10 mouse cellular contexts compared by ENCODE assay signal in genomic region chrX:38711442-38712258, GRCm38 (mm10).
DNase-seq lines count a peak whose midpoint lies in the region; ATAC-seq and TF ChIP-seq lines count a peak whose summit lies in the region.
"Had no signal": no experiment of that assay in that cellular context is flagged by ENCODE, and none has a peak within 500 bp of the region (broad histone marks: within the 10 kb centered on the region; RNA-seq: fewer than 3 reads in every experiment).

No protein-coding gene starts in this region.

- no peaks in the 10 kb centered on the region for H3K27me3 ChIP-seq in intestine, embryonic 14.5 days (replicated peaks; ENCODE audit: control insufficient read depth, insufficient read depth, low read length)
- no peaks in the 10 kb centered on the region for H3K27me3 ChIP-seq in intestine, postnatal 0 days (replicated peaks; ENCODE audit: control insufficient read depth, insufficient read depth, low read length)
- H3K27me3 ChIP-seq in intestine, embryonic 15.5 days (replicated peaks), result no peaks in the 10 kb centered on the region
- no peaks in the 10 kb centered on the region for H3K27me3 ChIP-seq in midbrain, embryonic 13.5 days
- H3K27me3 ChIP-seq: midbrain, embryonic 12.5 days had no signal

- H3K4me2 ChIP-seq in intestine, embryonic 14.5 days (ENCODE audit: low read length), result no peak overlapping the region
- H3K4me2 ChIP-seq in intestine, postnatal 0 days (replicated peaks; ENCODE audit: low read depth), result no peak overlapping the region
- no peak overlapping the region for H3K4me2 ChIP-seq in intestine, embryonic 15.5 days (replicated peaks)
- no peak overlapping the region for H3K4me2 ChIP-seq in midbrain, embryonic 13.5 days (replicated peaks)
- H3K4me2 ChIP-seq: midbrain, embryonic 12.5 days had no signal

- ATAC-seq in intestine, embryonic 14.5 days (replicated peaks; ENCODE audit: low FRiP score, low TSS enrichment, low read depth), result 0 out of 2 replicates have a peak, but pooled peaks have one; percentile 53
- ATAC-seq in intestine, postnatal 0 days, result no peak
- peak; percentile 62 for ATAC-seq in intestine, embryonic 15.5 days
- ATAC-seq in midbrain, embryonic 13.5 days, result no peak

- no peaks in the 10 kb centered on the region for H3K36me3 ChIP-seq in intestine, embryonic 14.5 days (ENCODE audit: control insufficient read depth, insufficient read depth, low read length)
- H3K36me3 ChIP-seq in intestine, postnatal 0 days (ENCODE audit: control insufficient read depth, insufficient read depth), result no peaks in the 10 kb centered on the region
- no peaks in the 10 kb centered on the region for H3K36me3 ChIP-seq in intestine, embryonic 15.5 days
- H3K36me3 ChIP-seq in midbrain, embryonic 13.5 days, result no peaks in the 10 kb centered on the region
- H3K36me3 ChIP-seq: midbrain, embryonic 12.5 days had no signal

- 35% methylated on average over 5 of the region's 5 CpGs for WGBS in intestine, embryonic 14.5 days
- WGBS in intestine, postnatal 0 days, result 41% methylated on average over 5 of the region's 5 CpGs
- 42% methylated on average over 5 of the region's 5 CpGs for WGBS in intestine, embryonic 15.5 days
- WGBS in midbrain, embryonic 13.5 days, result 78% methylated on average over 5 of the region's 5 CpGs

- H3K9me3 ChIP-seq in intestine, embryonic 14.5 days (ENCODE audit: control insufficient read depth, low read length), result no peaks in the 10 kb centered on the region
- H3K9me3 ChIP-seq in intestine, postnatal 0 days (ENCODE audit: control insufficient read depth), result no peaks in the 10 kb centered on the region
- H3K9me3 ChIP-seq in intestine, embryonic 15.5 days, result no peaks in the 10 kb centered on the region
- no peaks in the 10 kb centered on the region for H3K9me3 ChIP-seq in midbrain, embryonic 13.5 days
- H3K9me3 ChIP-seq: midbrain, embryonic 12.5 days had no signal

- no peak overlapping the region for H3K27ac ChIP-seq in intestine, embryonic 14.5 days (ENCODE audit: low read depth)
- H3K27ac ChIP-seq in intestine, postnatal 0 days (ENCODE audit: low read depth, low read length), result no peak overlapping the region
- H3K27ac ChIP-seq in gastrocnemius, adult 2 months, result no peak overlapping the region
- H3K27ac ChIP-seq in intestine, embryonic 15.5 days, result no peak overlapping the region
- no peak overlapping the region for H3K27ac ChIP-seq in midbrain, embryonic 13.5 days
- H3K27ac ChIP-seq: midbrain, embryonic 12.5 days had no signal

- H3K4me3 ChIP-seq in intestine, embryonic 14.5 days (ENCODE audit: low read depth, low read length), result no peak overlapping the region
- H3K4me3 ChIP-seq in intestine, postnatal 0 days (ENCODE audit: low read depth, low read length), result no peak overlapping the region
- H3K4me3 ChIP-seq in gastrocnemius, adult 2 months, result no peak overlapping the region
- H3K4me3 ChIP-seq in intestine, embryonic 15.5 days (replicated peaks), result no peak overlapping the region
- no peak overlapping the region for H3K4me3 ChIP-seq in midbrain, embryonic 13.5 days (replicated peaks)
- H3K4me3 ChIP-seq: erythroblast, embryonic 14.5 days; midbrain, embryonic 12.5 days had no signal

- peak; percentile 56 for DNase-seq in intestine, embryonic 14.5 days (ENCODE audit: low spot score)
- peak; percentile 29 for DNase-seq in adipocyte (ENCODE audit: low spot score)
- DNase-seq in gastrocnemius, adult 2 months, result peak; percentile 25
- no peak for DNase-seq in right cerebral cortex, postnatal 14 days
- DNase-seq in frontal cortex, adult 2 months (ENCODE audit: extremely low spot score in 1 of 2, low spot score in 1 of 2), result no peak

- no peak for TF ChIP-seq CTCF in intestine, postnatal 0 days (IDR thresholded peaks at IDR 0.05; ENCODE audit: low read depth)
- no peak for TF ChIP-seq CTCF in gastrocnemius, adult 2 months (IDR thresholded peaks at IDR 0.05)

- no peaks in the 10 kb centered on the region for H3K4me1 ChIP-seq in intestine, embryonic 14.5 days (replicated peaks; ENCODE audit: control insufficient read depth, insufficient read depth, low read length)
- H3K4me1 ChIP-seq in intestine, postnatal 0 days (replicated peaks; ENCODE audit: control insufficient read depth, insufficient read depth, low read length), result no peaks in the 10 kb centered on the region
- no peaks in the 10 kb centered on the region for H3K4me1 ChIP-seq in intestine, embryonic 15.5 days (replicated peaks)
- H3K4me1 ChIP-seq in midbrain, embryonic 13.5 days (replicated peaks), result no peaks in the 10 kb centered on the region
- H3K4me1 ChIP-seq: midbrain, embryonic 12.5 days had no signal

- no peak overlapping the region for H3K9ac ChIP-seq in intestine, embryonic 14.5 days (ENCODE audit: low read length)
- no peak overlapping the region for H3K9ac ChIP-seq in intestine, postnatal 0 days (ENCODE audit: low read depth, low read length)
- no peak overlapping the region for H3K9ac ChIP-seq in intestine, embryonic 15.5 days
- H3K9ac ChIP-seq in midbrain, embryonic 13.5 days (replicated peaks), result no peak overlapping the region
- H3K9ac ChIP-seq: midbrain, embryonic 12.5 days had no signal

- intact Hi-C loops in gastrocnemius, adult 2 months (cut with DNase I), result no loop called here

Comparison
In these comparisons a context has a peak if more than half of its experiments do, and no peak if none do; other contexts are left out.
1. ATAC-seq: peak in intestine, embryonic 14.5 days (single experiment) and intestine, embryonic 15.5 days (single experiment); none in intestine, postnatal 0 days (single experiment) and midbrain, embryonic 13.5 days (single experiment).
2. DNase-seq: peak in intestine, embryonic 14.5 days (single experiment), adipocyte (single experiment) and gastrocnemius, adult 2 months (single experiment); none in right cerebral cortex, postnatal 14 days (single experiment) and frontal cortex, adult 2 months (0 of 2).